Mouse (Mus musculus) bone marrow macrophage, adult 2 months (primary cell): Measurements from ENCODE around the gene Mon1b.

Experiments
- CTCF ChIP-seq: IDR thresholded peaks from 2 replicates; pipeline ENCODE4 v1.5.1; 2012; ENCODE audit warnings: low read depth, mild to moderate bottlenecking, low read length, moderate library complexity
- POLR2A ChIP-seq: IDR thresholded peaks from 2 replicates; pipeline ENCODE4 v1.6.1; 2012; ENCODE audit warnings: mild to moderate bottlenecking, low read depth, low read length, borderline replicate concordance

- TF ChIP-seq POLR2A (no peak), CTCF (peak; percentile 42)
Measured at GRCm38 (mm10) chr8:113664544-113664943, 29.2 kb downstream of the Mon1b start.
